ENCODE assay signal across 8 mouse cellular contexts in the genomic region with DNA sequence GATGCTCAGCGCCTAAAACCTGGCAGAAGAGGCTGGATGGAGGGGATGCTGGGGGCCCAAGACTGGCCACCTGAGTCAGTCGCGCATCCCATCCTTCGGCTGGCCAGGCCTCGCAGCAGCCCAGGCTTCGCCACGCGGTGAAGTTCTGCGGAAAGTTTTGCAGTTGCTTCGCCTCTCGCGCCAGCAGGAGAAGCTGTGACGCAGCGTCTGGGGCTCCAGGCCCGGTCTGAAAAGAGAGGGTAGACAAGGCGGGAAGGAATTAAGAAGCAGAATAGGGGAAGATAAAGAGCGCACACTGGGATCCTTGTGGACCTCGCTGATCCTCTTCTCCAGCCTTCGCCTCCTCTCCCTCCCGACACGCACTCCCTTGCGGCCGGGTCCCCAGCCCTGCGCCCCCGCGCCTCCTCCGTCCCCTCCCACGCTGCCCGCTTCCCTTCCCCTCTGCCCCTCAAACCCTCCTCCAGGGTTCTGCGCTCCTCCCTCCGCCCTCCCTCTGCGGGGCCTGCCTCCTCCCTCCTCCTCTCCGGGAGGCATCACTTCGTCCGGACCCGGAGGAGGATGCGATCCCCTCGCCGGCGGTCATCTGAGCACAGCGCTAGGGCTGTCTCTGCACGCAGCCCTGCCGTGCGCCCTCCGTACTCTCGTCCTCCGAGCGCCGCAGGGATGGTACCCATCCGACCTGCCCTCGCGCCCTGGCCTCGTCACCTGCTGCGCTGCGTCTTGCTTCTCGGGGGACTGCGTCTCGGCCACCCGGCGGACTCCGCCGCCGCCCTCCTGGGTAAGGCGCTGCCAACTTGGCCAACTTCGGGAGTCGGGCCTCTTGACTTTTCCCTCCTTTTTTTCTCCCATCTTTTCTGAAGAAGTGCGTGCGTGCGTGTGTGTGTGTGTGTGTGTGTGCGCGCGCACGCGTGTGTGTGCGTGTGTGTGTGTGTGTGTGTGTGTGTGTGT. TPM values are rescaled to one million over a fixed set of nuclear protein-coding genes. Genes with fewer than 3 reads are reported as not detected.
A peak's percentile ranks its signal among the peaks of the same experiment; 100 is the strongest.
DNase-seq lines count a peak whose midpoint lies in the region; ATAC-seq lines count a peak whose summit lies in the region.

A gene (plus strand): TSS at position 520 of the 948 bp plus-strand sequence.

- WGBS in forebrain, embryonic 14.5 days: under 1% methylated on average over 71 of the region's 75 CpGs
- WGBS in limb, embryonic 11.5 days: 1% methylated on average over 69 of the region's 75 CpGs
- under 1% methylated on average over 63 of the region's 75 CpGs for WGBS in midbrain, embryonic 11.5 days

- peak within 1 kb of the TSS; percentile 99 for H3K4me2 ChIP-seq in forebrain, embryonic 14.5 days (ENCODE audit: low read length)
- peak within 1 kb of the TSS; percentile 67 for H3K4me2 ChIP-seq in limb, embryonic 11.5 days (ENCODE audit: low read depth, severe bottlenecking)
- peak within 1 kb of the TSS; percentile 76 for H3K4me2 ChIP-seq in midbrain, embryonic 11.5 days

- peak; percentile 40 to 52 for DNase-seq in cerebellum, postnatal 10 days
- no peak for DNase-seq in cerebellum, adult 8-10 months
- DNase-seq in adrenal gland, adult 8-10 months: no peak
- peak; percentile 72 for DNase-seq in forebrain, embryonic 14.5 days (ENCODE audit: low spot score)
- DNase-seq in heart, postnatal 14 days: peak; percentile 71 to 80
- DNase-seq in limb, embryonic 11.5 days (ENCODE audit: low spot score): peak; percentile 85
- DNase-seq in midbrain, embryonic 11.5 days (ENCODE audit: low spot score, missing footprints): peak; percentile 97
- DNase-seq in urinary bladder, adult 2 months (ENCODE audit: low spot score): no peak

- peak within 1 kb of the TSS; percentile 61 for H3K4me3 ChIP-seq in forebrain, embryonic 14.5 days (ENCODE audit: low read depth, low read length)
- H3K4me3 ChIP-seq in limb, embryonic 11.5 days (ENCODE audit: low read depth, low read length): peak within 1 kb of the TSS; percentile 78
- peak within 1 kb of the TSS; percentile 54 for H3K4me3 ChIP-seq in midbrain, embryonic 11.5 days (ENCODE audit: low read depth, low read length)

- H3K9me3 ChIP-seq in forebrain, embryonic 14.5 days (replicated peaks; ENCODE audit: control insufficient read depth, low read length): no peaks in the 10 kb centered on the region
- no peaks in the 10 kb centered on the region for H3K9me3 ChIP-seq in limb, embryonic 11.5 days (ENCODE audit: control insufficient read depth, low read length)
- no peaks in the 10 kb centered on the region for H3K9me3 ChIP-seq in midbrain, embryonic 11.5 days (ENCODE audit: control insufficient read depth, low read length)

- H3K4me1 ChIP-seq in forebrain, embryonic 14.5 days (ENCODE audit: control insufficient read depth, insufficient read depth, low read length): peaks cover 16% of the 10 kb centered on the region
- peaks cover 21% of the 10 kb centered on the region for H3K4me1 ChIP-seq in limb, embryonic 11.5 days (ENCODE audit: control insufficient read depth, insufficient read depth, low read length)
- H3K4me1 ChIP-seq in midbrain, embryonic 11.5 days (ENCODE audit: control insufficient read depth, insufficient read depth, low read length): peaks cover 22% of the 10 kb centered on the region

- 0 out of 2 replicates have a peak, but pooled peaks cover 3% of the 10 kb centered on the region for H3K27me3 ChIP-seq in forebrain, embryonic 14.5 days (replicated peaks; ENCODE audit: control insufficient read depth, insufficient read depth, low read length)
- no peaks in the 10 kb centered on the region for H3K27me3 ChIP-seq in limb, embryonic 11.5 days (ENCODE audit: control insufficient read depth, insufficient read depth, low read length)
- H3K27me3 ChIP-seq in midbrain, embryonic 11.5 days (ENCODE audit: control insufficient read depth, insufficient read depth, low read length): no peaks in the 10 kb centered on the region

- peak within 1 kb of the TSS; percentile 64 for H3K27ac ChIP-seq in forebrain, embryonic 14.5 days (ENCODE audit: low read depth, low read length)
- peak within 1 kb of the TSS; percentile 97 for H3K27ac ChIP-seq in limb, embryonic 11.5 days (replicated peaks; ENCODE audit: low read depth, low read length)
- H3K27ac ChIP-seq in midbrain, embryonic 11.5 days (ENCODE audit: low read depth, low read length): peak within 1 kb of the TSS; percentile 81

- peak within 1 kb of the TSS; percentile 70 for H3K9ac ChIP-seq in forebrain, embryonic 14.5 days (ENCODE audit: low read length)
- peak within 1 kb of the TSS; percentile 96 for H3K9ac ChIP-seq in limb, embryonic 11.5 days (ENCODE audit: low read length)
- H3K9ac ChIP-seq in midbrain, embryonic 11.5 days (ENCODE audit: low read length): peak within 1 kb of the TSS; percentile 77

- intact Hi-C loops in heart, postnatal 14 days (cut with DNase I): no loop called here

- peak; percentile 76 for ATAC-seq in forebrain, embryonic 14.5 days
- ATAC-seq in limb, embryonic 11.5 days (ENCODE audit: insufficient number of reproducible peaks, low FRiP score, low TSS enrichment, low read depth): peak; percentile 66
- peak; percentile 84 for ATAC-seq in midbrain, embryonic 11.5 days (ENCODE audit: low FRiP score)

- H3K36me3 ChIP-seq in forebrain, embryonic 14.5 days (ENCODE audit: control insufficient read depth, insufficient read depth, low read length): peaks cover 7% of the 10 kb centered on the region; the same call in 1 of the 2 replicates
- no peaks in the 10 kb centered on the region; the same call in 1 of the 2 replicates for H3K36me3 ChIP-seq in limb, embryonic 11.5 days (ENCODE audit: control insufficient read depth, insufficient read depth, low read length)
- no peaks in the 10 kb centered on the region for H3K36me3 ChIP-seq in midbrain, embryonic 11.5 days (ENCODE audit: control insufficient read depth, insufficient read depth, low read length)

RNA-seq across cellular contexts. Expression of the gene that starts here (rescaled TPM):
- total RNA-seq in adrenal gland, adult 8-10 months (2022): 10 to 100 TPM; 15.4 to 31.1 (median 22.2) TPM
- polyA plus RNA-seq in forebrain, embryonic 14.5 days (2014; fragmentation: Nextera tagmentation; extraction: Ambion mirVana): 2.6 and 3.2 TPM in 2 replicates
- total RNA-seq in heart, postnatal 14 days (2021): 10 to 100 TPM; 27.0 to 28.5 TPM
- polyA plus RNA-seq in limb, embryonic 11.5 days (2014; fragmentation: Nextera tagmentation; extraction: Ambion mirVana): 14.6 and 14.7 TPM in 2 replicates
- 6.7 and 7.0 TPM in 2 replicates for polyA plus RNA-seq in midbrain, embryonic 11.5 days (2014; fragmentation: Nextera tagmentation; extraction: Ambion mirVana)
- 24.4 and 32.4 TPM in 2 replicates for polyA plus RNA-seq in urinary bladder, adult 2 months (2012; rRNA removed)

Comparison
In these comparisons a context has a peak if more than half of its experiments do, and no peak if none do; other contexts are left out.
1. DNase-seq: peak in cerebellum, postnatal 10 days (2 of 2), forebrain, embryonic 14.5 days (single experiment), heart, postnatal 14 days (2 of 2), limb, embryonic 11.5 days (single experiment) and midbrain, embryonic 11.5 days (single experiment); none in cerebellum, adult 8-10 months (single experiment), adrenal gland, adult 8-10 months (single experiment) and urinary bladder, adult 2 months (single experiment).
2. Peak in every context shown above with its lines, with median percentiles within 50 percentile points of each other: ATAC-seq, H3K27ac ChIP-seq, H3K4me2 ChIP-seq, H3K4me3 ChIP-seq and H3K9ac ChIP-seq.